Mouse (Mus musculus) kidney, embryonic 16.5 days (tissue): ENCODE measurements at regions not wholly inside any gene's neighbourhood (a gene's known extent, or its start where the extent isn't known, plus 50 kb on each side); places are given as distances from the start of the nearest gene placed in this dataset.

Experiments
- ATAC-seq: fragments of 200-750 bp; cut with Nextera tagmentation; 2 replicates; pipeline ENCODE4 v1.8.0; 2017; ENCODE audit warnings: moderate TSS enrichment; ENCODE audit not compliant: low FRiP score, low TSS enrichment
- H3K27ac ChIP-seq: fragments of 300-500 bp; sonication (generic); 2 replicates; pipeline ENCODE4 v1.5.1; 2014; ENCODE audit warnings: low read length
- H3K27me3 ChIP-seq: fragments of 300-500 bp; sonication (generic); 2 replicates; pipeline ENCODE4 v1.6.1; 2014; ENCODE audit warnings: low read length, control low read depth, mixed read lengths; ENCODE audit not compliant: insufficient read depth
- H3K36me3 ChIP-seq: fragments of 300-500 bp; sonication (generic); 2 replicates; pipeline ENCODE4 v1.6.1; 2014; ENCODE audit warnings: low read length, control low read depth, mixed read lengths; ENCODE audit not compliant: insufficient read depth
- H3K4me1 ChIP-seq: fragments of 300-500 bp; sonication (generic); 2 replicates; pipeline ENCODE4 v1.6.1; 2014; ENCODE audit warnings: low read length, control low read depth, mixed read lengths; ENCODE audit not compliant: insufficient read depth
- H3K4me2 ChIP-seq: fragments of 300-500 bp; sonication (generic); replicated peaks from 2 replicates; pipeline ENCODE4 v1.6.1; 2014; ENCODE audit warnings: low read depth, low read length
- H3K4me3 ChIP-seq: fragments of 300-500 bp; sonication (generic); 2 replicates; pipeline ENCODE4 v1.5.1; 2014; ENCODE audit warnings: mild to moderate bottlenecking, low read length
- H3K9ac ChIP-seq: fragments of 300-500 bp; sonication (generic); replicated peaks from 2 replicates; pipeline ENCODE4 v1.6.1; 2014; ENCODE audit warnings: low read length
- H3K9me3 ChIP-seq: fragments of 300-500 bp; sonication (generic); 2 replicates; pipeline ENCODE4 v1.6.1; 2016; ENCODE audit warnings: low read length, control low read depth
- WGBS: fragments of 180-500 bp; shearing (Covaris S2); extraction: QIAGEN DNeasy Blood & Tissue Kit; methylation state at CpG from one replicate; pipeline ENCODE4 v1.1.7; 2014; 5-methylcytosine and 5-hydroxymethylcytosine counted together

DNA sequence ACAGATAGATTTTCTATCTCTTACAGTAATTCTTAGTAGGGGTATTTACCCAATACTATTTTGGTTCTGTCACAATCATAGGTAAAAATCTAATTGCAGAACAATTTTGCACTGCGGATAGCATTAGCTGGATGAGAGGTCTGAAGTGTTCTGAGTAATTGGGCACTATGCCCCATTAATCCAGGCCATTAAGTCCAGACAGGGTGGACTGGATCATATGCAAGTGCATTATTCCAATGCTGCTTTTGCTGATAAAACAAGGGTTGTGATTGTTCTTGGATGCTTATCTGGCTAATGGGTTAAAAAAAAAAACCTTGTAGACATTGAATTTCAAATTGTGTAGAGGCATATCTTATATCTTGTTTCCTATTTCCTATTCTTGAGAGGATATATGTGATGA, 1732.6 kb upstream of the Gm6569 start:
- Histone ChIP-seq H3K9ac (no peak overlapping the region), H3K4me1 (no peaks in the 10 kb centered on the region), H3K27me3 (no peaks in the 10 kb centered on the region), H3K36me3 (no peaks in the 10 kb centered on the region), H3K9me3 (no peaks in the 10 kb centered on the region), H3K4me3 (no peak overlapping the region), H3K27ac (no peak overlapping the region), H3K4me2 (no peak overlapping the region)
- ATAC-seq, result no peak
- 82% methylated on average over 1 of the region's 1 CpGs for WGBS

- Histone ChIP-seq H3K36me3 (no peaks in the 10 kb centered on the region), H3K27ac (no peak overlapping the region), H3K27me3 (no peaks in the 10 kb centered on the region), H3K4me3 (no peak overlapping the region), H3K4me1 (no peaks in the 10 kb centered on the region), H3K4me2 (no peak overlapping the region), H3K9me3 (no peaks in the 10 kb centered on the region), H3K9ac (no peak overlapping the region)
- WGBS, result 56% methylated on average over 4 of the region's 4 CpGs
- no peak for ATAC-seq
Measured at GRCm38 (mm10) chr15:72105830-72106413, 1728.4 kb upstream of the Gm6569 start.

DNA sequence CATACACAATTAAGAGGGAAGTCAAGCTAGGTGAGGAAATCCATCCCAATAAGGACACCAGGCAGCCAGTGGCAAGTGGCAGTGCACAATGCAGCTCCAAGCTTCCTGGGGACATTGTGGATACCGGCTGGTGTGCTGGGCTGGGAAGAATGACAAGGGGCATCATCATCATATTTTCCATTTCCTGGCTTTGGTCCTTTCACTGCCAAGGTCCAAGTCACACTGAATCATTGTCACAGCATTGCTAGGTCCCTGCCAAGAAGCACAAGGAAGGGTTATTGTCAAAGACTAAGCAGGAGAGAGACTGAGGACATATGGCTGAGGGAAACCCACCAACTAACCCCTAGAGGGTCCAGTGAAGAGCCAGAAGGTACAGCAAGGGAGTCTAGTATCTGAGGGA, 1723.8 kb upstream of the Gm6569 start:
- H3K27ac ChIP-seq, result no peak overlapping the region
- no peaks in the 10 kb centered on the region for H3K4me1 ChIP-seq
- H3K27me3 ChIP-seq, result no peaks in the 10 kb centered on the region
- 87% methylated on average over 1 of the region's 1 CpGs for WGBS
- no peaks in the 10 kb centered on the region for H3K36me3 ChIP-seq
- no peak overlapping the region for H3K4me3 ChIP-seq
- no peak for ATAC-seq
- no peak overlapping the region for H3K4me2 ChIP-seq
- no peak overlapping the region for H3K9ac ChIP-seq
- H3K9me3 ChIP-seq, result no peaks in the 10 kb centered on the region

DNA sequence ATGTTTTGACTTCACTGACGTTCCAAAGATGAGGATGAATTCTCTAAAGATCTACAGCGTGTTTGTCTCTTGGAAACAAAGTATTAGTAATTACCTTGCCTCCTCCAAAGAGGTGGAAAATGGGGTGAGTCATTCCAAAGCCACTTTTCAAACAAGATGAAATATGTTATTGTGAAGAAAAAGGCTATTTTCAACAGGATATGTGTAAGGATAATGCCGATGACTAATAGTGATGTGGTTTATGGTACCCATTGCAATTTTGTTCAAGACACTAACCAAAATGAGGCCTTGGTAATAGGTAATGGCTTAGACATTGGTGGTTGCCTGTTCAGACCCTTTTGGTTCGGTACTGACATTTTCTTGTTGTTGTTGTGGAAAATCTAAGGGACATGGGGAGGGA, 1717.6 kb upstream of the Gm6569 start:
- 82% methylated on average over 4 of the region's 4 CpGs for WGBS
- Histone ChIP-seq H3K4me3 (no peak overlapping the region), H3K9me3 (no peaks in the 10 kb centered on the region), H3K27ac (no peak overlapping the region), H3K27me3 (no peaks in the 10 kb centered on the region), H3K4me1 (no peaks in the 10 kb centered on the region), H3K9ac (no peak overlapping the region), H3K36me3 (no peaks in the 10 kb centered on the region), H3K4me2 (no peak overlapping the region)
- ATAC-seq, result no peak

- no peaks in the 10 kb centered on the region for H3K27me3 ChIP-seq
- no peaks in the 10 kb centered on the region for H3K9me3 ChIP-seq
- no peak for ATAC-seq
- H3K4me3 ChIP-seq, result no peak overlapping the region
- no peak overlapping the region for H3K9ac ChIP-seq
- H3K4me1 ChIP-seq, result no peaks in the 10 kb centered on the region
- no peak overlapping the region for H3K27ac ChIP-seq
- no peak overlapping the region for H3K4me2 ChIP-seq
- no peaks in the 10 kb centered on the region for H3K36me3 ChIP-seq
- WGBS, result 80% methylated on average over 8 of the region's 8 CpGs
Measured at GRCm38 (mm10) chr15:72134226-72134625, 1700.1 kb upstream of the Gm6569 start.

GRCm38 (mm10) chr15:72135992-72136617, 1698.3 kb upstream of the Gm6569 start:
- no peak overlapping the region for H3K4me3 ChIP-seq
- WGBS, result 87% methylated on average over 4 of the region's 4 CpGs
- ATAC-seq, result no peak

DNA sequence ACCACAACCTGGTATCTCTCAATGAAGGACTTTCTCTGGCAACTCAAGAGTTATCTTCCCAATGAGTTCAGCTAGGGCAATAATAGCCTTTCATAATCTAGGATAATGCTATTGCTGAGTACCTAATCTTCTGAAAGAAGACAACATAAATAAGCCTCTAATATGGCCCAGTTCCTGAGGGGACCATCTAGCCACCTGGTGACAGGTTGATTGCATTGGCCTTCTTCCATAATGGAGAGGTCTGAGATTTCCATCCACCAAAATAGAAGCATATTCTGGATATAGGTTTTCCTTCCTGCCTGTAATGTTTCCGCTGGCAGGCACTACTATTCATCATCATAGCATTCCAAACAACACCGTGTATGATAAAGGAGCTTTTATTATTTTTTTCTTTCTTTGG, 1694.2 kb upstream of the Gm6569 start:
- no peak for ATAC-seq
- no peak overlapping the region for H3K4me2 ChIP-seq
- H3K4me3 ChIP-seq, result no peak overlapping the region
- H3K27ac ChIP-seq, result no peak overlapping the region
- 78% methylated on average over 2 of the region's 2 CpGs for WGBS
- no peaks in the 10 kb centered on the region for H3K36me3 ChIP-seq
- H3K9me3 ChIP-seq, result no peaks in the 10 kb centered on the region
- no peaks in the 10 kb centered on the region for H3K27me3 ChIP-seq
- H3K9ac ChIP-seq, result no peak overlapping the region
- H3K4me1 ChIP-seq, result no peaks in the 10 kb centered on the region

More at GRCm38 (mm10) chr15:72135992-72136617, 1698.3 kb upstream of the Gm6569 start:
- Histone ChIP-seq H3K9me3 (no peaks in the 10 kb centered on the region), H3K27me3 (no peaks in the 10 kb centered on the region), H3K9ac (no peak overlapping the region), H3K36me3 (no peaks in the 10 kb centered on the region), H3K4me2 (no peak overlapping the region), H3K4me1 (no peaks in the 10 kb centered on the region), H3K27ac (no peak overlapping the region)

GRCm38 (mm10) chr15:72150581-72150980, 1683.8 kb upstream of the Gm6569 start:
- Histone ChIP-seq H3K9ac (no peak overlapping the region), H3K4me1 (no peaks in the 10 kb centered on the region), H3K4me3 (no peak overlapping the region), H3K27ac (no peak overlapping the region), H3K4me2 (no peak overlapping the region), H3K9me3 (no peaks in the 10 kb centered on the region), H3K36me3 (no peaks in the 10 kb centered on the region), H3K27me3 (no peaks in the 10 kb centered on the region)
- WGBS, result 74% methylated on average over 6 of the region's 6 CpGs
- ATAC-seq, result no peak

DNA sequence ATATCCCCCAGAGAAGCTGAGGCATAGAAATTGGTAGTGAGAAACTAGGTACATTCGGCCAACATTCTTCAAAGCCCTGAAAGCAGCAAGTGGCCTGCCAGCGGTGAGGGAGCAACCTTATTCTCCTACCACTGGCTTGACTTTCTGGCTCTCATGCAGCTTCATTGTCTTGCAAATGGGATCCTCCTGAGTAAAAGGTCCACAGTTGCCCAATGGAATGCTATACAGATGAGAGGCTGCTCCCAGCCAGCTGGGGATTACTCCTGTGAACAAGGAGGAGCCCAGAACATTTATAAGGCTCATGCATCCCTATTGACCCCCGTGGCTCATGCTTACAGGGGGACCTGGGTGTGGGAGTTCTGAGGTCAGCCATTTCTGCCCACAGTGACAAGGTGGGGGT, 1675.9 kb upstream of the Gm6569 start:
- 59% methylated on average over 3 of the region's 3 CpGs for WGBS
- H3K9me3 ChIP-seq, result no peaks in the 10 kb centered on the region
- H3K4me2 ChIP-seq, result no peak overlapping the region
- no peaks in the 10 kb centered on the region for H3K4me1 ChIP-seq
- H3K27ac ChIP-seq, result no peak overlapping the region
- H3K4me3 ChIP-seq, result no peak overlapping the region
- no peaks in the 10 kb centered on the region for H3K36me3 ChIP-seq
- no peak overlapping the region for H3K9ac ChIP-seq
- no peak for ATAC-seq
- no peaks in the 10 kb centered on the region for H3K27me3 ChIP-seq

DNA sequence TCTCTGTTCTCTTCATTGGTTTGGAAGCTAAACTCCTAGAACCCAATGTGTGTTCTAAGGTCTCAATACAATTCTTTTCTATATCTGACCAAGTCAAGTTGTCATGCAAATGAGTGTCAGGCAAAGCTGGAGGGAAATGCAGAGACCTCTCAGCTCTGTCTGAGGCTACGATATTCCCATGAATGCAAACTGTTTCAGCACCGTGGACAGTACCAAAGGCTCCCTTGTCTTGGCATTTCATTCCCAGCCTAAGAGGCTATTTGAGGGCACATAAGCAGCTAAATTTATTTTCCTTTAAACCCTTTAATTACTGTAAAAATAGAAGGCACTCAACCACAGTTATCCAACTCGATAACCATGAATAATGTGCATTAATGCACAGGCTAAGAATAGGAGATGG, 1633.5 kb upstream of the Gm6569 start:
- Histone ChIP-seq H3K4me3 (no peak overlapping the region), H3K36me3 (no peaks in the 10 kb centered on the region), H3K27me3 (no peaks in the 10 kb centered on the region), H3K27ac (no peak overlapping the region), H3K4me1 (no peaks in the 10 kb centered on the region), H3K4me2 (no peak overlapping the region), H3K9me3 (no peaks in the 10 kb centered on the region), H3K9ac (no peak overlapping the region)
- ATAC-seq, result no peak
- 19% methylated on average over 3 of the region's 3 CpGs for WGBS
